Mouse (Mus musculus): ENCODE data around the gene Ddb1.

DNA sequence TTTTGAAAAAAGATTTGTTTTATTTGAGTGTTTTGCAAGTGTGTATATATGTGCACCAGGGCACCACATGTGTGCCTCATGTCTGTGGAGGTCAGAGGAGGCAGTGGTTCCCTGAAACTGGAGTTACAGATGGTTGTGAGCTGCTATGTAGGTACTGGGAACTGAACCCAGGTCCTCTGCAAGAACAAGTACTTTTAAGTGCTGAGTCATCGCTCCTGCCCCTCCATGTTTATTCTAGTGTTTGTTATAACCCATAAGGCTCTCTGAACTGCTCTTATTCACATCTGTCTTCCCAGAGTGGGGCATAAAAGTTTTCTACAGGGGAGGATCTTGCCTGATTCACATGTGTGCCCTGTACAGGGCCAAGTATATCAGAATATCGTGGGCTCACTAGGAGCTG, 5.5 kb upstream of the Ddb1 start:
- TF ChIP-seq GATA1 (IDR thresholded peaks at IDR 0.05; ENCODE audit: low read length) (no peak), TAL1 (IDR thresholded peaks at IDR 0.05; ENCODE audit: low read length) (no peak)

Measured in erythroblast, embryonic 14.5 days (primary cell).